Mouse (Mus musculus): ENCODE data around the gene Elovl6.

Elovl6 gene

GRCm38 (mm10) chr3:129620802-129621201 is 88.6 kb downstream of the Elovl6 start:
- peaks cover 82% of the 10 kb centered on the region for H3K36me3 ChIP-seq (ENCODE audit: insufficient read depth, low read length)
- H3K27me3 ChIP-seq (ENCODE audit: insufficient read depth, low read length): no peaks in the 10 kb centered on the region
- H3K4me3 ChIP-seq (replicated peaks; ENCODE audit: low read length): no peak overlapping the region
- no peaks in the 10 kb centered on the region for H3K9me3 ChIP-seq (ENCODE audit: low read length)
- H3K4me1 ChIP-seq (replicated peaks; ENCODE audit: low read depth, low read length): peaks cover 61% of the 10 kb centered on the region
- TF ChIP-seq CTCF (conservative IDR thresholded peaks at IDR 0.05; ENCODE audit: low read length) (no peak), POU5F1 (IDR thresholded peaks at IDR 0.05; ENCODE audit: borderline replicate concordance, low read length) (no peak), NANOG (IDR thresholded peaks at IDR 0.05; ENCODE audit: borderline replicate concordance, low read length) (no peak)

- Histone ChIP-seq H3K9me3 (ENCODE audit: low read length) (no peaks in the 10 kb centered on the region), H3K36me3 (ENCODE audit: insufficient read depth, low read length) (peaks cover 84% of the 10 kb centered on the region), H3K27me3 (ENCODE audit: insufficient read depth, low read length) (no peaks in the 10 kb centered on the region), H3K4me3 (replicated peaks; ENCODE audit: low read length) (no peak overlapping the region), H3K4me1 (replicated peaks; ENCODE audit: low read depth, low read length) (peaks cover 62% of the 10 kb centered on the region)
- TF ChIP-seq NANOG (IDR thresholded peaks at IDR 0.05; ENCODE audit: borderline replicate concordance, low read length): no peak
- TF ChIP-seq CTCF (conservative IDR thresholded peaks at IDR 0.05; ENCODE audit: low read length): no peak
These were observed 89.1 kb downstream of the Elovl6 start for GRCm38 (mm10) chr3:129621255-129621654.

GRCm38 (mm10) chr3:129622120-129622519 is 90.0 kb downstream of the Elovl6 start:
- H3K4me3 ChIP-seq (replicated peaks; ENCODE audit: low read length): no peak overlapping the region
- TF ChIP-seq CTCF (conservative IDR thresholded peaks at IDR 0.05; ENCODE audit: low read length) (peak; percentile 88), POU5F1 (IDR thresholded peaks at IDR 0.05; ENCODE audit: borderline replicate concordance, low read length) (no peak), NANOG (IDR thresholded peaks at IDR 0.05; ENCODE audit: borderline replicate concordance, low read length) (no peak)
- no peaks in the 10 kb centered on the region for H3K27me3 ChIP-seq (ENCODE audit: insufficient read depth, low read length)
- H3K36me3 ChIP-seq (ENCODE audit: insufficient read depth, low read length): peaks cover 84% of the 10 kb centered on the region
- H3K4me1 ChIP-seq (replicated peaks; ENCODE audit: low read depth, low read length): peaks cover 60% of the 10 kb centered on the region
- H3K9me3 ChIP-seq (ENCODE audit: low read length): no peaks in the 10 kb centered on the region

DNA sequence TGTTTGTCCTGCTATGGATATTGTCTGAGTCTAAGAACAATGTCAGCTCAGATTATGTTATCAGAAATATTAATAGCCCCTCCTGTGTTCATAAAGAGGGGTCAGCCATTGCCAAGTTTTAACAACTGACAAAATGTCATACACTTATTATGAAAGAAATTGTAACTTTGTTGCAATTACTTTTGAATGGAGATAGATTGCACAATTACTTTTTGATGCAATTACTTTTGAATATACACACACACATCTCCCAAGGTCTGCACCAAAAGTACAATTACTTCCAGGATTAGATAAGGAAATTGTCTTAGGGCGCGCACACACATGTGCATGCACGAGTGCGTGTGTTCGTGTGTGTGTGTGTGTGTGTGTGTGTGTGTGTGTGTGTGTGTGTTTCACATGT is 90.5 kb downstream of the Elovl6 start:
- H3K4me1 ChIP-seq (replicated peaks; ENCODE audit: low read depth, low read length): peaks cover 58% of the 10 kb centered on the region
- TF ChIP-seq NANOG (IDR thresholded peaks at IDR 0.05; ENCODE audit: borderline replicate concordance, low read length) (no peak), CTCF (conservative IDR thresholded peaks at IDR 0.05; ENCODE audit: low read length) (no peak), POU5F1 (IDR thresholded peaks at IDR 0.05; ENCODE audit: borderline replicate concordance, low read length) (no peak)
- no peaks in the 10 kb centered on the region for H3K9me3 ChIP-seq (ENCODE audit: low read length)
- H3K4me3 ChIP-seq (replicated peaks; ENCODE audit: low read length): no peak overlapping the region
- no peaks in the 10 kb centered on the region for H3K27me3 ChIP-seq (ENCODE audit: insufficient read depth, low read length)
- H3K36me3 ChIP-seq (ENCODE audit: insufficient read depth, low read length): peaks cover 84% of the 10 kb centered on the region

DNA sequence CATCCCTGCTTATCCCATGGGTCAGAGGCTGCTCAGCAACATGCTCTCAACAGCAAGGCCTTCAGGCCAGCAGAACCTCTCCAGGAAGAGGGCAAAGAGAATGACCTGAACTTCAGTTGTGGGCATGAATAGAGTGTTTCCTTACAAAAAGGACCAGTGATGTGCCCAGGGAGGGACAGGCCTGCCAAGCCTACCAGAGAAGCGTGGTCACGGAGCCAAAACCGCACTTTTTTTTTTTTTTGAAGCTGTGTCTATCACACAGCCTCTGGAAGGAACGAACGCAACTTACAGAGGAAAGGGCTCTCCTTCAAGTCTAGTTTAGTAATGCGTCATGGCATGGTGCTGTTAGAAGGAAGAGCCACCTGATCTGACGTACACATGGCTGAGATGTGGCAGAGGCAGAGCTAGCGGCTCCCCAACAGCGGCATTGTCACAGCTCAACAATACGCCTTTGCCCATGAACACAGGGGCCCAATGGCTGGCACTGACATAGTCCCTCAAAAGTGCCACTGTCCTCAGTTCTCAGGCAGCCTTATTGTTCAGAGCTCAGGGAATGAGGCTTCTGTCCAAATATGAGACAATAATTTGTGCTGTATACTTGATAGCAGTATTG is 92.1 kb downstream of the Elovl6 start:
- H3K27me3 ChIP-seq (ENCODE audit: insufficient read depth, low read length): no peaks in the 10 kb centered on the region
- peaks cover 83% of the 10 kb centered on the region for H3K36me3 ChIP-seq (ENCODE audit: insufficient read depth, low read length)
- H3K4me1 ChIP-seq (replicated peaks; ENCODE audit: low read depth, low read length): peaks cover 60% of the 10 kb centered on the region
- no peaks in the 10 kb centered on the region for H3K9me3 ChIP-seq (ENCODE audit: low read length)
- H3K4me3 ChIP-seq (replicated peaks; ENCODE audit: low read length): no peak overlapping the region
- no peak for TF ChIP-seq CTCF (conservative IDR thresholded peaks at IDR 0.05; ENCODE audit: low read length)
- no peak for TF ChIP-seq NANOG (IDR thresholded peaks at IDR 0.05; ENCODE audit: borderline replicate concordance, low read length)
- no peak for TF ChIP-seq POU5F1 (IDR thresholded peaks at IDR 0.05; ENCODE audit: borderline replicate concordance, low read length)

GRCm38 (mm10) chr3:129627281-129627680 is 95.1 kb downstream of the Elovl6 start:
- H3K4me1 ChIP-seq (replicated peaks; ENCODE audit: low read depth, low read length): peaks cover 33% of the 10 kb centered on the region
- no peaks in the 10 kb centered on the region for H3K9me3 ChIP-seq (ENCODE audit: low read length)
- no peak for TF ChIP-seq POU5F1 (IDR thresholded peaks at IDR 0.05; ENCODE audit: borderline replicate concordance, low read length)
- no peak for TF ChIP-seq CTCF (conservative IDR thresholded peaks at IDR 0.05; ENCODE audit: low read length)
- TF ChIP-seq NANOG (IDR thresholded peaks at IDR 0.05; ENCODE audit: borderline replicate concordance, low read length): no peak
- no peaks in the 10 kb centered on the region for H3K27me3 ChIP-seq (ENCODE audit: insufficient read depth, low read length)
- H3K36me3 ChIP-seq (ENCODE audit: insufficient read depth, low read length): peaks cover 95% of the 10 kb centered on the region
- H3K4me3 ChIP-seq (replicated peaks; ENCODE audit: low read length): no peak overlapping the region

DNA sequence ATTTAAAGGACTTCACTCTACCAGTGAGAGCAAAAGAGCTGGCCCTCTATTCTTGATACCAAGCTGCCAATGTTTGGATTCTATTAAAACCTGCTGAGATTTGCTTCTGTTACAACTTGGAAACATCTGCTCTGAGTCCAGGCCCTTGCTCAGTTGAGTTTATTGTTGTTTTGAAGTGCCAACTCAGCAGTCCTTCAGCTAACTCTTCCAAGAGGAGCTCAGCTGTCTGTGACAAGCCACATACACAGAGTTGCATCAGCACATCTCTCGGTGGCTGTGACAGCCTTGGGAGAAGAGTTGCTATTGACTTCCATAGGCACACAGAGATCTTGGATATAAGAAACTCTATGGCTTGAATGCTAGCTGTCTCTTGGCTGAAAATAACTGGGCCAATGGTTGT is 98.9 kb downstream of the Elovl6 start:
- H3K9me3 ChIP-seq (ENCODE audit: low read length): no peaks in the 10 kb centered on the region
- H3K4me3 ChIP-seq (replicated peaks; ENCODE audit: low read length): no peak overlapping the region
- TF ChIP-seq NANOG (IDR thresholded peaks at IDR 0.05; ENCODE audit: borderline replicate concordance, low read length) (no peak), CTCF (conservative IDR thresholded peaks at IDR 0.05; ENCODE audit: low read length) (no peak), POU5F1 (IDR thresholded peaks at IDR 0.05; ENCODE audit: borderline replicate concordance, low read length) (no peak)
- H3K36me3 ChIP-seq (ENCODE audit: insufficient read depth, low read length): peaks cover 98% of the 10 kb centered on the region
- peaks cover 5% of the 10 kb centered on the region for H3K4me1 ChIP-seq (replicated peaks; ENCODE audit: low read depth, low read length)
- H3K27me3 ChIP-seq (ENCODE audit: insufficient read depth, low read length): no peaks in the 10 kb centered on the region

DNA sequence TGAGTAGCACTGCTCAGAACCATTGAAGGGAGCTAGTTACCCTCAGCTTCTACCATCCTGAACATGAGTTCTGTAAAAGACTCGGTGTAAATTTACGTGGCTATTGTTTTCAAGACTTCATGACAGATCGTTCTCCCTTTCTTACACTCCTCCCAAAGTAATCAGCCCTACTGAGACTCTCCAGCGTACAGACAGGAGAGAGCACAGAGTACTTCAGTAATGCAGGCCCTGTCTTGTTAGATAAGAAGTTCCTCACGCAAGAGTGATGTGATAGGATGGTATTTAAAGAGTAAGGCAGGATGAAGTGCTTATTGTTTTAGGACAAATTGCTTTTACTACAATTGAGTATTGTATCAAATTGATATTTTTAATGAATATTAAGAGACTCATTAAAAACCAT is 99.7 kb downstream of the Elovl6 start:
- H3K4me3 ChIP-seq (replicated peaks; ENCODE audit: low read length): no peak overlapping the region
- H3K4me1 ChIP-seq (replicated peaks; ENCODE audit: low read depth, low read length): peaks cover 5% of the 10 kb centered on the region; the same call in 1 of the 2 replicates
- no peaks in the 10 kb centered on the region for H3K27me3 ChIP-seq (ENCODE audit: insufficient read depth, low read length)
- TF ChIP-seq CTCF (conservative IDR thresholded peaks at IDR 0.05; ENCODE audit: low read length) (no peak), NANOG (IDR thresholded peaks at IDR 0.05; ENCODE audit: borderline replicate concordance, low read length) (no peak), POU5F1 (IDR thresholded peaks at IDR 0.05; ENCODE audit: borderline replicate concordance, low read length) (no peak)
- peaks cover 98% of the 10 kb centered on the region for H3K36me3 ChIP-seq (ENCODE audit: insufficient read depth, low read length)
- no peaks in the 10 kb centered on the region for H3K9me3 ChIP-seq (ENCODE audit: low read length)

- no peaks in the 10 kb centered on the region for H3K4me1 ChIP-seq (replicated peaks; ENCODE audit: low read depth, low read length)
- no peak overlapping the region for H3K4me3 ChIP-seq (replicated peaks; ENCODE audit: low read length)
- no peaks in the 10 kb centered on the region for H3K27me3 ChIP-seq (ENCODE audit: insufficient read depth, low read length)
- no peaks in the 10 kb centered on the region for H3K9me3 ChIP-seq (ENCODE audit: low read length)
- TF ChIP-seq POU5F1 (IDR thresholded peaks at IDR 0.05; ENCODE audit: borderline replicate concordance, low read length): no peak
- no peak for TF ChIP-seq CTCF (conservative IDR thresholded peaks at IDR 0.05; ENCODE audit: low read length)
- no peak for TF ChIP-seq NANOG (IDR thresholded peaks at IDR 0.05; ENCODE audit: borderline replicate concordance, low read length)
- H3K36me3 ChIP-seq (ENCODE audit: insufficient read depth, low read length): peaks cover 98% of the 10 kb centered on the region
These were observed 101.4 kb downstream of the Elovl6 start for GRCm38 (mm10) chr3:129633518-129633917.
